ENCODE assay signal across 8 mouse cellular contexts in the genomic region with DNA sequence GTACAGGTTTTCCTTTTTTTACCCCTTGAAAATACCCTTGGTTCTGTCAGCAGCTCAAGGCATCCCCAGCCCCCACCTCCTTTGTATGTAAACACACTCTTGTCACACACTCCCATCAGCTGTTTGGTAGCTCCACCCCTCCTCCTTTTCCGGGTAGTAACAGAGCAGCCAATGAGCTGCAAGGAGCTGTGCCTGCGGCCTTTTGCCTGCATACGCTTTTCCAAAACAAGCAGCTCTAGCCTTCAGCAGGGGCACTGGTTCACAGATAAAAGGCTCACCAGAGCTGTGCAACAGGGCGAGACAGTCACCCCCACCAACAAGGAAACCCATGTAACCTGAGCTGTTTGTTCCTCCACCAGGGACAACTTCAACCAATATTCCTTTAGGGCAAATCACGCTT. TPM values are rescaled to one million over a fixed set of nuclear protein-coding genes. Genes with fewer than 3 reads are reported as not detected.
DNase-seq lines count a peak whose midpoint lies in the region; ATAC-seq lines count a peak whose summit lies in the region.

No protein-coding gene starts in this region.

- peak; percentile 99 for DNase-seq in adipocyte (ENCODE audit: low spot score)
- DNase-seq in embryo, embryonic 10.5 days (ENCODE audit: low spot score) = peak; percentile 91
- peak; percentile 79 for DNase-seq in gastrocnemius, postnatal 14 days
- peak; percentile 77 for DNase-seq in intestine, embryonic 14.5 days (ENCODE audit: low spot score)
- peak; percentile 69 to 90 for DNase-seq in left cerebral cortex, postnatal 10 days (ENCODE audit: extremely low spot score in 1 of 2, low spot score in 2 of 2)
- DNase-seq in right cerebral cortex, postnatal 25 days = peak; percentile 70
- DNase-seq in urinary bladder, postnatal 36 days (ENCODE audit: low spot score in 2 of 2) = peak; percentile 87 to 91

- peaks cover 22% of the 10 kb centered on the region for H3K4me1 ChIP-seq in intestine, embryonic 14.5 days (replicated peaks; ENCODE audit: control insufficient read depth, insufficient read depth, low read length)

- no peaks in the 10 kb centered on the region for H3K9me3 ChIP-seq in intestine, embryonic 14.5 days (ENCODE audit: control insufficient read depth, low read length)

- peaks cover 15% of the 10 kb centered on the region for H3K36me3 ChIP-seq in intestine, embryonic 14.5 days (ENCODE audit: control insufficient read depth, insufficient read depth, low read length)

- intact Hi-C loops in gastrocnemius, postnatal 14 days (cut with DNase I; ENCODE audit: low total_unique reads) = loop anchor here (10.0 kb wide), 1 partner anchor 54 kb away; no protein-coding TSS in a partner anchor
- intact Hi-C loops in left cerebral cortex, postnatal 10 days (cut with DNase I) = no loop called here

- H3K4me3 ChIP-seq in intestine, embryonic 14.5 days (ENCODE audit: low read depth, low read length) = peak overlapping the region; percentile 77

- H3K27me3 ChIP-seq in intestine, embryonic 14.5 days (replicated peaks; ENCODE audit: control insufficient read depth, insufficient read depth, low read length) = no peaks in the 10 kb centered on the region

- 3% methylated on average over 5 of the region's 5 CpGs for WGBS in intestine, embryonic 14.5 days

- H3K9ac ChIP-seq in intestine, embryonic 14.5 days (ENCODE audit: low read length) = no peak overlapping the region; the same call in 1 of the 2 replicates

- ATAC-seq in intestine, embryonic 14.5 days (replicated peaks; ENCODE audit: low FRiP score, low TSS enrichment, low read depth) = peak; percentile 52
- ATAC-seq in megakaryocyte progenitor cell, adult 5-6 weeks (replicated peaks; ENCODE audit: poor library complexity) = peak; percentile 66

- peak overlapping the region; percentile 78 for H3K27ac ChIP-seq in intestine, embryonic 14.5 days (ENCODE audit: low read depth)

- peak overlapping the region; percentile 86 for H3K4me2 ChIP-seq in intestine, embryonic 14.5 days (ENCODE audit: low read length)

RNA-seq across cellular contexts. Expression of a gene that starts 4.0 kb away (rescaled TPM):
- 10 to 100 TPM; 55.3 to 58.6 TPM for total RNA-seq in gastrocnemius, postnatal 14 days (2021)
- 50.5 and 50.8 TPM in 2 replicates for polyA plus RNA-seq in intestine, embryonic 14.5 days (2014; fragmentation: Nextera tagmentation; extraction: Ambion mirVana)
- 10 to 100 TPM; 92.0 to 93.9 TPM for total RNA-seq in left cerebral cortex, postnatal 10 days (2021)
- 6.7 and 8.9 TPM in 2 replicates for total RNA-seq in megakaryocyte progenitor cell, adult 5-6 weeks (2015)
- 5.6 and 7.5 TPM in 2 replicates for total RNA-seq in megakaryocyte progenitor cell, adult 5-6 weeks (2017)

Comparison
In these comparisons a context has a peak if more than half of its experiments do, and no peak if none do; other contexts are left out.
1. Peak in every context shown above with its lines: DNase-seq, ATAC-seq, H3K4me3 ChIP-seq and H3K27ac ChIP-seq.
2. RNA of a gene that starts 4.0 kb away (total RNA-seq): 92.0 to 93.9 TPM in left cerebral cortex, postnatal 10 days and 55.3 to 58.6 TPM in gastrocnemius, postnatal 14 days; 5.6 to 8.9 TPM in megakaryocyte progenitor cell, adult 5-6 weeks; every median in the first group is over 4 times any median in the second.